Mouse (Mus musculus) embryonic fibroblast, embryonic 13.5 days (primary cell): ENCODE measurements at regions not wholly inside any gene's neighbourhood (a gene's known extent, or its start where the extent isn't known, plus 50 kb on each side); places are given as distances from the start of the nearest gene placed in this dataset.
A peak's percentile ranks its signal among the peaks of the same experiment; 100 is the strongest.

Experiments used
- H3K27ac ChIP-seq: 2 replicates; pipeline ENCODE4 v1.5.1; 2012; ENCODE audit warnings: low read length, control low read depth, inconsistent platforms; ENCODE audit not compliant: insufficient read depth
- H3K4me1 ChIP-seq: 2 replicates; pipeline ENCODE4 v1.6.1; 2011; ENCODE audit warnings: low read length; ENCODE audit not compliant: control insufficient read depth, insufficient read depth
- H3K4me3 ChIP-seq: 2 replicates; pipeline ENCODE4 v1.5.1; 2011; ENCODE audit warnings: mild to moderate bottlenecking, control low read depth, low read length; ENCODE audit not compliant: insufficient read depth
- CTCF ChIP-seq: IDR thresholded peaks from 2 replicates; pipeline ENCODE4 v1.5.1; 2011; ENCODE audit warnings: mild to moderate bottlenecking, control low read depth, low read length, moderate library complexity, borderline replicate concordance; ENCODE audit not compliant: insufficient read depth
- POLR2A ChIP-seq: IDR thresholded peaks from 2 replicates; pipeline ENCODE4 v1.6.1; 2011; ENCODE audit warnings: low read depth, mild to moderate bottlenecking, control low read depth, low read length, moderate library complexity

DNA sequence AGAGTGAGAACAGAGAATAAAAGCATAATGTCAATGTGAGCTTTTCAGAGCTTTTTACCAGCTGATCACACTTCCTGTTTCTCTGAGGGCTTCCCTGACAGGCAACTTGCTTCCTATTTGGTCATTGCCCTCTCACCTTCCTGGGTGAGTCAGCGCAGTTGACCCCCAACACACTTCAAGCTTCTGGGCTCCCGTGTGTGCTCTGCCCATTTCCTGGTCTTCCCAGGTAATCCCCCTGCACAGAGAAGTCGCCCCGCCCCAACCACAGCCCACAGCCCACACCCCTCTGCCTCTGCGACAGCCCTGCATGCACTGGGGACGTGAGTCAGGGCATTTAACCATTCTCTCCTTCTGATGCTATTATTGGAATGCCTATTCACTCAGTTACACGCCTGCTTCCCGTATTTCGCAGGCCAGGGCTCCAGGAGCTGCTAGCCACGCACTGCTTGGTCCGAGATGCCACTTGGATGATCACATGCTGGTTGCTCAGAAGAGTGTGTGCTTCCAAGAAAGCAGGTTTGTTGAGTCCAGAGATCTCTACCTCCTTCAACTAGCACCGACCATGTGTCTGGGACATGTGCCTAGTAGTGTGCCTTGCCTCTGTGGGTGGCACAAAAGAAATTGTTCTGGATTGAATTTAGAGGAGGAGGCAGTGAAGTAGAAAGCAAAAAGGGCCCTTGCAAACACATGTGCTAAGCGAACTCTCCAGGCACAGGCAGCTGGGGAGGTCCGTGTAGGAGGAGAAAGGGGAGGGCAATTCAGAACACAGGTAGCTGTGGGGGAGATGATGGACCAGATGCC is 227.4 kb downstream of the Pik3r1 start:
- TF ChIP-seq CTCF (no peak), POLR2A (no peak)
- peaks cover 13% of the 10 kb centered on the region for H3K4me1 ChIP-seq
- no peak overlapping the region for H3K4me3 ChIP-seq
- peak overlapping the region; percentile 61 for H3K27ac ChIP-seq

DNA sequence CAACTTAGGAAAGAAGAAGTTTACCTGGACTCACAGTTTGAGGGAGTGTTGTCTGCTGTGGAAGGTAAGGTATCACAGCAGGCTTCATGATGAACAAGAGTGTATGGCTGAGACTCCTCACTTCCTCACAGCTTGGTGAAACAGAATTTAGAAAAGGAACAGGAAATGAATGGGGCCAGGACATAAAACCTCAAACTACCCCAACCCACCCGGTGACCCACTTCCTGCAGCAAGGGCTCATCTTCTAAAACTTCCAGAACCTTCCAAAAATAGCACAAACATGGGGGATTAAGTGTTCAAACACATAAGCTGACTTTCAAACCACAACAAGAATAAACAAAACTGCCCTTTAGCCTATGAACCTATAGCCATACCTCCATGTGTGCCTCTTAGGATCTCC is 229.9 kb downstream of the Pik3r1 start:
- TF ChIP-seq POLR2A (no peak), CTCF (no peak)
- no peak overlapping the region for H3K4me3 ChIP-seq
- H3K27ac ChIP-seq: no peak overlapping the region
- peaks cover 12% of the 10 kb centered on the region for H3K4me1 ChIP-seq

DNA sequence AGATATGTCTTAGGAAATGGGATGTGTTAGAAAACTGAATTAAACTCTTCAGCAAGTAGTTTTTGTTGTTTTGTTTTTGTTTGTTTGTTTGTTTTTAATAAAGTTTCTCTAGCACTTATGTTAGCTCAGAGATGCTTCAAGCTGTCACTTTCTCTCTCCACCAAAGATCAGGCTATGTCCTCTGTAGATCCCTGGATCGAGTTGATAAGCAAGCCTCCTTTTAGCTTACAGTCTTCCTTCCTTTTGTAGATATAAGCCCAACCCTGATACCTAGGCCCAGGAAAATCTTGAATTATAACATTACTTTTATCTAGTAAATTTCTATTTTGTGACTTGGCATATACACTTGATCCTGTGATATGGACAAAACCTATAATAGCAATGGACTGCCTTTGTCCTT is 232.0 kb downstream of the Pik3r1 start:
- Histone ChIP-seq H3K4me1 (peaks cover 11% of the 10 kb centered on the region), H3K4me3 (no peak overlapping the region), H3K27ac (no peak overlapping the region)
- TF ChIP-seq POLR2A (no peak), CTCF (no peak)

DNA sequence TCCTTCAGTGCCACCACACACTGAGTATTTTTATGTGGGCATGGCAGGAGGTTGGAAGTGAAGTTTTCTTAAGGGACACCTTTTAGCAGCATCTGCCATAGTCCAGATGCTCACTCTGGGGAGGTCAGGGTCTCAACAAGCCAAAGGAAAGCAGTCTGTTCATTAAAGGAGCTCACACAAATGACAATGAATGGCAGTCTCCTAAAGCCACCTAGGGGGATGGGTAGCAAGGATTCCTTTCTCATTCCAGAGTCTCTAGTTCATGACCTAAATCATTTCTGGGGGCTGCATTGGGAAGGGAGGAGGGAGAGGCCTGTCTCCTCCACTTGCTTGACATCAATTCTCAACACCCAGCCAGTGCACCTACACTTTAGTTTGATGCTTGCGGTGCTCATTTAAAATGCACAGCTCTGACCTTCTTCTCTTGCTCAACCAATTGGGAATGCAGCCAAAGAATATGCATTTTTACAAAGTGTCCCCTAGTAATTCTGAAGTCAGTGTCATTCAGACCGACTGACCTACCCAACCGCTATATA is 232.6 kb downstream of the Pik3r1 start:
- Histone ChIP-seq H3K4me1 (peaks cover 6% of the 10 kb centered on the region), H3K4me3 (no peak overlapping the region), H3K27ac (no peak overlapping the region)
- TF ChIP-seq POLR2A (no peak), CTCF (no peak)

DNA sequence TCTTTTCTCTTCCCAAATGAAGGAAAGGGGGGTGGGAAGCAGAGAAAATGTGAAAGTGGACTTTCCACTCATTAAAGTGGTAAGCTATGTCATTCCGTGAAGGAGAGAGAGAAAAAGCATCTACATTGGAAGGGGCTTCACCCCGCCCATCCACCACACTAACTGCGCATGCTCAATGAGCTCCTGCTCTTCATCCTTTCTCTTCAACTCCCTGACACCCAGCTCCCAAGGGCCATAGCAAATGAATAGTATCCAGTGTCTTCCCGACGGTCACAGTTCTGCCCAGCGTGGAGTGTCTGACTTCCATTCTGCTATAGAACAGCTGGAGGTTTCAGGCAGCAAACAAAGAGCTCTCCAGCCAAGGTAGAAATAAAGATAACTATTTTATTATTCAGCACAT is 233.5 kb downstream of the Pik3r1 start:
- Histone ChIP-seq H3K4me3 (no peak overlapping the region), H3K4me1 (peaks cover 4% of the 10 kb centered on the region), H3K27ac (no peak overlapping the region)
- no peak for TF ChIP-seq CTCF
- no peak for TF ChIP-seq POLR2A

DNA sequence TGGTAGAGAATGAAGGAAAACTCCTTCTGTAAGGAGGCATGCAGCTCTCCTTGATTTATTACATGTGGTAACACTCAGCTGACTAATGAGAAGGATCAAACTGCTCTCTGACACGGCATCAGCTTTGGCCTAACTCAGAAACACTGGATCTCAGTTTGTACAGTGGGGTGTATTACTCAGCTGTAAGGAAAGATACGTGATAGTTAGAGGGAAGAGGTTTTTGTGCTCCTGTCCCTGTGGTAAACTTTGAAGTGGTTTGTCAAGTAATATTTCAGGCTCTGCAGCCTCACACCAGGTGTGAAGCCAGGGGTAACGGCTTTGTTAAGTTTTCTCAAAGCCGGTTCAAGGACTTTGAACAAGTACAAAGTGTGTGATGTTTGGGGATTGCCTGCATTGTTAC is 235.1 kb downstream of the Pik3r1 start:
- TF ChIP-seq CTCF: no peak
- no peak for TF ChIP-seq POLR2A
- H3K4me3 ChIP-seq: no peak overlapping the region
- peaks cover 4% of the 10 kb centered on the region for H3K4me1 ChIP-seq
- H3K27ac ChIP-seq: peak overlapping the region; percentile 62

DNA sequence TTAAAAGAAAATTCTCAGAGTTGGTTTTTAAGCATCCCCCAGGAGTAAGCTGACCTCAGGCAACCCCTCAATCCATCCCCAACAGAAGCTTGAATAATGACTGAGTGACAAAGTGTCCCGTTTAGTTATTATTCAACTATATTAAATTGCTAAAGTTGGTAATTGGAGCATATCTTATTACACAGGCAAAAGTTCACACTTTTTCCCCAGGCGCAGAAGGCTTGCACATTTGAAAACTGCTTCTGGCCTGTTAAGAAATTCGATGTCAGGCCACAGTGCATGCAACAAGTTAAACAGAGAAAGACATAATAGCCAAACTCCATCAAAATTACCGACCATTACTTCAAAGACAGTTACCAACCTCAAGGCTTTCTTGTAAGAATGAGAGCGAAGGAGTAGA is 240.3 kb downstream of the Pik3r1 start:
- H3K4me1 ChIP-seq: peaks cover 4% of the 10 kb centered on the region
- H3K27ac ChIP-seq: no peak overlapping the region
- TF ChIP-seq POLR2A (no peak), CTCF (no peak)
- H3K4me3 ChIP-seq: no peak overlapping the region

DNA sequence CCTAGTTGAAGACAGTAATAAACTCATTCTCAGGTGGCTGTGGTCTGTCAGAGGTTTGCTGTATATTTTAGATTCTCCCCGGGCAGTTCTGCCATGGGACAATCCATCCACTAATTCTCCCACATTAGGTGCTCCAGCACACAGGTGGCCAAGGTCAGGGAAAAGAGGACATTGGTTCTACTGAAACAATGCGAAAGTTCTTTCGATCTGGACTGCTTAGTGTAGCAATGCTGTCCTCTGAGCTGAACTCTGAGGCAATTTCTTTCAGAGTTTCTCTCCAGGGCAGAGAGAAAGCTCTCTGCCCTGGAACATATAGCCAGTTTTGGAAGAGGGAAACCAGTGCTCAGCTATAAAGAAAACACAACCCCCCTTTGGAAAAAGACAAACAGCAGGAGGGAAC is 243.2 kb downstream of the Pik3r1 start:
- no peak overlapping the region for H3K4me3 ChIP-seq
- no peak overlapping the region for H3K27ac ChIP-seq
- TF ChIP-seq CTCF (no peak), POLR2A (no peak)
- H3K4me1 ChIP-seq: no peaks in the 10 kb centered on the region

DNA sequence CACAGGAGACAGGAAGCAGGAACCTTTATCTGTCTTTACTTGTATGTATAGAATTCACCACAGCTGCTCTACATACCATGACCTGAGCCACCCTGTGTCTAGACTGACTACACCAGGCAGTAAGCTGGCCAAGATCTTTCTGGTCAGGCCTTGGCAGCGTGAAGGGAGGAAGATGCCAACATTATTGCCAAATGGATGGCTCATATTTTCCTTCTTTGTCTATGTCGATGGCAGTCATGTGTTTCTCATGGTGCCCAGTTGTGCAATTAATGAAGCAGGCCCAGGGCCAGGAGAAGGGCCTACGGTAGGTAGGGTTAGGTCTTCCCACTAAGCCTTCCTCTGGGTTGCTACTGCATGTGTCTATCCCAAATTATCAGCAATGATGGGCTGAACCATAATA is 243.8 kb downstream of the Pik3r1 start:
- no peak for TF ChIP-seq POLR2A
- no peak for TF ChIP-seq CTCF
- Histone ChIP-seq H3K4me3 (no peak overlapping the region), H3K4me1 (no peaks in the 10 kb centered on the region), H3K27ac (no peak overlapping the region)

DNA sequence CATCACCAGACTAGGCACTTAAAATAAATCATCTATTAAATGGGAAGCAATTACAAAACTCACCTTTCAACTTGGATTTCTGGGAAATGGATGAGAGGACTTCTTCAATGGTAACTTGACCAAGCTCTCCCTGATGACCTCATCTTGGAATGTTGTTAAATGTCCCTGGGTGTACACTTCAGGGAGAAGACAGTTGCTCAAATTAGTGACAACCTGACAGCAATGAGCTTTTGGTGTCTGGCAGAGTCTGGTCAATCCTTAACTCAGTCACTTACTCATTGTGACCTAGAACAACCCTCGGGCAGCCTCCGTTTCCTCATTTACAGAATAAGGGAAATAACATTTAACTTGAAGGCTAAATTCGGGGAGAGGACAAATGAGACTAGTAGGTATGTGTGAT is 244.5 kb downstream of the Pik3r1 start:
- no peaks in the 10 kb centered on the region for H3K4me1 ChIP-seq
- no peak for TF ChIP-seq CTCF
- TF ChIP-seq POLR2A: no peak
- H3K27ac ChIP-seq: no peak overlapping the region
- H3K4me3 ChIP-seq: no peak overlapping the region
